Mouse (Mus musculus): ENCODE measurements around the gene Cnpy3.

GRCm38 (mm10) chr17:46786952-46787351 lies 34.9 kb upstream of the Cnpy3 start:
- TF ChIP-seq CTCF (conservative IDR thresholded peaks at IDR 0.05; ENCODE audit: low read length), result no peak
- TF ChIP-seq NANOG (IDR thresholded peaks at IDR 0.05; ENCODE audit: borderline replicate concordance, low read length), result no peak
- TF ChIP-seq POU5F1 (IDR thresholded peaks at IDR 0.05; ENCODE audit: borderline replicate concordance, low read length), result no peak

Data from E14TG2a.4 (cell line).